Mouse (Mus musculus) liver, embryonic 14.5 days (tissue): ENCODE measurements around the gene Ppp2r5d.

Source experiments
- CTCF ChIP-seq: IDR thresholded peaks from 2 replicates; pipeline ENCODE4 v1.5.1; 2016; ENCODE audit warnings: antibody characterized with exemption, low read depth, control low read depth
- EP300 ChIP-seq: IDR thresholded peaks from 2 replicates; pipeline ENCODE4 v1.6.1; 2016; ENCODE audit warnings: antibody characterized with exemption, low read depth

DNA sequence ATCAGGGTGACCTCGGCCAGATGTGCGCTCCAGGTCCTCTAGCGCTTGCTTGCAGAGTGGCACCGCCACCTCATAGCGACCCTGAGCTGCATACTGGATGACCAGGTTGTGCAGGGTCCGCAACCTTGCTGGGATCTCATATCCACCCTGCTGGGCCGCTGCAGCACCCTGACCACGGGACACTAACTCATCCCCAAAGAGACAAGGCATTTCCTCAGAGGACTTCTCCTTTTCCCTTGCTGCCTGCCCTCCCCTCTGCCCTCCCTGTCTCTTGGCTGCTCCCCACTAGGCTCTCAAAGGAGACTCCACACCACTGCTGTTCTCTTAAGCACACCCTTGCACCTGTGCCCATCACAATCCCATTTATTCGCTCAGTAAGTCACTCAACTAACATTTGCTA lies 65.0 kb downstream of the Ppp2r5d start:
- TF ChIP-seq CTCF = no peak
- TF ChIP-seq EP300 = no peak
